Mouse (Mus musculus): ENCODE results near the gene Slc35a3. TPM values are rescaled to one million over a fixed set of nuclear protein-coding genes. Genes with fewer than 3 reads are reported as not detected.

The Slc35a3 gene
- polyA plus RNA-seq, 1 experiment from 2014 or later = 11.1 TPM

DNA sequence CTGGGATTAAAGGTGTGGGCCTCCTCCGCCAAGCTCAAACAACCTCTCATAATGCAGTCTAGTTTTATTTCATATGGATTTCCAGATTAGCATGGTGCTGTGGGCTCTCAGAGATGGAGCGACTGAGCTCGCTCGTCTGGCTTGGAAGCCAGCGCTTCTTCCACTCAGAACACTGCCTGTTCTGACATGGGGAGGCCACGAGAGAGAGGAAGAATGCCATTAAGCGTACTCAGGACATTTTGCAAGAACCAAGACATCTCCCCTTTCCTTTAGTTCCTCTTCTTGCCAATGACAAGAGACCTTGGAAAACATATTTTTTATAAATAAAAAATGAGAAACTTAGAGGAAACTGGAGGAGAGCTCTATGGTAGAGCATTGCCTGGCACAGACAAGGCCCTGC, 63.8 kb downstream of the Slc35a3 start:
- no peak for DNase-seq (ENCODE audit: low spot score)
- 93% methylated on average over 7 of the region's 7 CpGs for WGBS
- Histone ChIP-seq H3K4me3 (no peak overlapping the region), H3K36me3 (peaks cover 67% of the 10 kb centered on the region), H3K9me3 (replicated peaks) (no peaks in the 10 kb centered on the region), H3K4me1 (peaks cover 2% of the 10 kb centered on the region; the same call in 1 of the 2 replicates), H3K27ac (no peak overlapping the region), H3K27me3 (ENCODE audit: low read depth, poor library complexity, severe bottlenecking) (no peaks in the 10 kb centered on the region)

DNA sequence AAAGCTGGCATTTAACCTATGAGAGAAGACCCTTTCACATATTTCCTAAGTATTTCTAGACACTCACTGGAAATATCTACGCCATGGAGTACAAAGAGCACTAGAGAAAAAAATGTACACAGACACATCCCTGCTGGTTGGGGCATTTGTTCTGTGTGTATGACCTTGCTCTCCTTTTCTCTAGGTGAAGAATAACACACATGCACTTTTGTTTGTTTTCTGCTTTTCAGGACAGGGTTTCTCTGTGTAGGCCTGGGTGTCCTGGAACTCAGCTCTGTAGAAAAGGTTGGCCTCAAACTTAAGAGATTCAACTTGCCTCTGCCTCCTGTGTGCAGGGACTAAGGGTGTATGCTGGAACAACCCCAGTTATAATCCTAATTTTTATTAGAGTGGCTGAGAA, 66.2 kb downstream of the Slc35a3 start:
- no peak for DNase-seq (ENCODE audit: low spot score)
- WGBS = 96% methylated on average over 1 of the region's 1 CpGs

DNA sequence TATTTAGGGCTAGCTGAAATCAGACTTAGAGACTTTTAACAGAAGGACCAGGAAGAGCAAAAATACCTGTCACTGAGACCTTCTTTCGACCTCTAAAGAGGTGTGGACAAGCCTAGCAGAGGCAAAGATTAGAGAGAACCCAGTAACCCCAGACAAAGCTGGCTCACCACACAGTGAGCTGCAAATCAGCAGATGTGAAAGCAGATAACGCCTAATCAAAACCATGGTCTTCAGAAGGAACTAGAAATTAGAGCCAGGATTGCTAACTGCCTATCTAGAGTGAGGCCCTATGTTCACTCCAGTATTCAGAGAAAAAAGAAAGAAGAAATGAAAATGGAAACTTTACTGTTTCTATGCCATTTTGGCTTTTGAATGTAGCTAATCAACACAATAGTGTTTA, 70.3 kb downstream of the Slc35a3 start:
- Histone ChIP-seq H3K36me3 (peaks cover 97% of the 10 kb centered on the region), H3K4me1 (no peaks in the 10 kb centered on the region), H3K27me3 (ENCODE audit: low read depth, poor library complexity, severe bottlenecking) (no peaks in the 10 kb centered on the region), H3K9me3 (replicated peaks) (no peaks in the 10 kb centered on the region), H3K4me3 (no peak overlapping the region), H3K27ac (no peak overlapping the region)
- DNase-seq (ENCODE audit: low spot score) = no peak
- WGBS = 91% methylated on average over 2 of the region's 2 CpGs

More for the DNA sequence above, 66.2 kb downstream of the Slc35a3 start:
- Histone ChIP-seq H3K4me3 (no peak overlapping the region), H3K27me3 (ENCODE audit: low read depth, poor library complexity, severe bottlenecking) (no peaks in the 10 kb centered on the region), H3K4me1 (no peaks in the 10 kb centered on the region), H3K9me3 (replicated peaks) (no peaks in the 10 kb centered on the region), H3K27ac (no peak overlapping the region), H3K36me3 (peaks cover 88% of the 10 kb centered on the region)

DNA sequence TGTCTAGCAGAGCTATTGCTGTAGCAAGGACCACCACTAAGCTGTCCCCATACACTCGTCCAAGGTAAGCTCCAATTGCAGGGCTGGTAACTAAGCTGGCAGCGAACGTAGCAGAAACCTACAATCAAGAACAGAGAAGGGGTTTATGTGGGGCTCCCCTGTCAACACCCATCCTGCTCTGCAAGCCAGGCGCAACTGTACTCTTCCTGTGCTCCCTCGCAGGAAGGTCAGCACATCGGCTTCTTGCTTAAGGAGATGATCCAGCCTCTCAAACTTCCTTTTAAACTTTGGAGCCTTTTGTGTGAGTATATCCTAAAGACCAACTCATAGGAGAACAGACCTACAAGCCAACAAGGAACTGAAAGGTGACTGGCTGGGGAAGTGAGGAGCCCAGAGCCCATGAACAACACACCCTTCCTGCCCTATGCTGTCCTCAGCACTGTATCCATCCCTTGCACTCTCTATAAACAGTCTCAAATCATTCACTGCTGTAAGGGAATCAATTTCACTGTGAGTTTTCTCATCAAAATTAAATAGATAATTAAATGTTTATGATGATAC, 70.7 kb downstream of the Slc35a3 start:
- H3K27ac ChIP-seq = no peak overlapping the region
- no peaks in the 10 kb centered on the region for H3K27me3 ChIP-seq (ENCODE audit: low read depth, poor library complexity, severe bottlenecking)
- no peak for DNase-seq (ENCODE audit: low spot score)
- no peak overlapping the region for H3K4me3 ChIP-seq
- no peaks in the 10 kb centered on the region for H3K9me3 ChIP-seq (replicated peaks)
- peaks cover 97% of the 10 kb centered on the region for H3K36me3 ChIP-seq
- 94% methylated on average over 6 of the region's 6 CpGs for WGBS
- H3K4me1 ChIP-seq = no peaks in the 10 kb centered on the region

DNA sequence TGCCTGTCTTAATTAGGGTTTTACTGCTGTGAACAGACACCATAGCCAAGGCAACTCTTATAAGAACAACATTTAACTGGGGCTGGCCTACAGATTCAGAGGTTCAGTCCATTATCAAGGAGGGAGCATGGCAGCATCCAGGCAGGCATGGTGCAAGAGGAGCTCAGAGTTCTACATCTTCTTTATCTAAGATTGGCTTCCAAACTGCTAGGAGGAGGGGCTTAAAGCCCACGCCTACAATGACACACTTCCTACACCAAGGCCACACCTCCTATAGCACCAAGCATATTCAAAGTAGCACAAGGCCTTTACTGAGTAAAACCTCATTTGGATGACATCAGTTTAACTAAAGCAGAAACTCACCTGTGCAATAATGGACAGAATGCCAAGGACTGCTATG, 72.6 kb downstream of the Slc35a3 start:
- 88% methylated on average over 1 of the region's 1 CpGs for WGBS
- H3K36me3 ChIP-seq = peaks cover 97% of the 10 kb centered on the region
- no peak overlapping the region for H3K27ac ChIP-seq
- H3K27me3 ChIP-seq (ENCODE audit: low read depth, poor library complexity, severe bottlenecking) = no peaks in the 10 kb centered on the region
- H3K4me3 ChIP-seq = no peak overlapping the region
- H3K4me1 ChIP-seq = no peaks in the 10 kb centered on the region
- H3K9me3 ChIP-seq (replicated peaks) = no peaks in the 10 kb centered on the region
- DNase-seq (ENCODE audit: low spot score) = no peak

DNA sequence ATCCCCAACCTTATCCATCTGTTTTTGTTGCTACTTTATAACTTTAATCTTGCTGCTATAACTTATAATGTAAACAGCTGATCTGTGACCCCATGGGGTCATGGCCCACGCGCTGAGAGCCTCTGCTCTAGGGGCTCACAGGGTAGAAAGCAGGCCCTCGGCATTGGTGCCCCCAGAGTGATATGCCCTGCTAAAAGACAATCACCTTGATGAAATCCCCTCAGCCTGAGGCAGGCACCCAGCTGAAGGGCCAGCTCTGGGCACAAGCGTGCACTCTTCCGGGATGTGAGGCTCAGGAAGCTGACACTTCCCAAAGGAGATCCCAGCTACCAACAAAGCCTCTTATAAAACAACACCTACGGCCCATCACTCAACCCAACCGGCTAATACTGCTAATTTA, 74.1 kb downstream of the Slc35a3 start:
- no peak overlapping the region for H3K4me3 ChIP-seq
- DNase-seq (ENCODE audit: low spot score) = no peak
- no peaks in the 10 kb centered on the region for H3K4me1 ChIP-seq
- no peaks in the 10 kb centered on the region for H3K27me3 ChIP-seq (ENCODE audit: low read depth, poor library complexity, severe bottlenecking)
- 90% methylated on average over 7 of the region's 7 CpGs for WGBS
- peaks cover 97% of the 10 kb centered on the region for H3K36me3 ChIP-seq
- no peaks in the 10 kb centered on the region for H3K9me3 ChIP-seq (replicated peaks)
- no peak overlapping the region for H3K27ac ChIP-seq

DNA sequence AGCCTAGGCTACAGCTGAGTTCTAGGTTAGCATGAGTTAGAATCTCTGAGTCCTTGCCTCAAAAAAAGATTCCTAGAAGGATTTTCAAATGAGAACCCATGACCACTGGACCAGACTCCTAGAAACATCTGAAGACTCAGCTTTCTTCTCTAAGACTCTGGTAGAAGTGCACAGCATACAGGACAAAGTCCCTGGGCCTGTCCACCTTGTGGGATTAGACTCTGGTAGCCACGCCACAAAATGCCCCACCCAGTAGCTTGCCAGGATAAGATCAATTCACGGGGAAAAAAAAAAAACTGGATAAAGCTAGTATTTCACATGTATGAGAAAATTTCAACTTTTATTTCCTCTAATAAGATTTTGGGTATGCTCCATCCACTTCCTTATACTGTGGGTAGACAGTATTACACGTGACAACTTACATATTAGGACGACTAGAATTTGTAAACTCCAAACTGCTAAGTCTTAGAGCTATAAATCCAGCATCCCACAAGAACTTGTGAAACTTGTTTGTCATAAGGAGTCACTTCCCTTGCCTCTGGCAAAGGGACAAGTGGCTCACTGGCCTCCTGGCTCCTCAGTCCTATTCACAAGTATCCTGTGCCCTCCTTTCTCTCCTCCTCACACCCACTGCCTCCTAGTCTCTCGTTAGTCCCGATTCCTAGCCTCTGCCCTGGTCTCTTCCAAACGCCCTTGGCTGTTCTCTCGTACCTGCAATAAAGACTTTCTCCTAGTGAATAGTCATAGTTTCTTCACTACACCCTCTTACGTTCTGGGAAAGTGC, 74.7 kb downstream of the Slc35a3 start:
- 93% methylated on average over 9 of the region's 9 CpGs for WGBS
- Histone ChIP-seq H3K36me3 (peaks cover 98% of the 10 kb centered on the region), H3K27ac (no peak overlapping the region), H3K27me3 (ENCODE audit: low read depth, poor library complexity, severe bottlenecking) (no peaks in the 10 kb centered on the region), H3K9me3 (replicated peaks) (no peaks in the 10 kb centered on the region), H3K4me1 (no peaks in the 10 kb centered on the region), H3K4me3 (no peak overlapping the region)
- DNase-seq (ENCODE audit: low spot score) = no peak

DNA sequence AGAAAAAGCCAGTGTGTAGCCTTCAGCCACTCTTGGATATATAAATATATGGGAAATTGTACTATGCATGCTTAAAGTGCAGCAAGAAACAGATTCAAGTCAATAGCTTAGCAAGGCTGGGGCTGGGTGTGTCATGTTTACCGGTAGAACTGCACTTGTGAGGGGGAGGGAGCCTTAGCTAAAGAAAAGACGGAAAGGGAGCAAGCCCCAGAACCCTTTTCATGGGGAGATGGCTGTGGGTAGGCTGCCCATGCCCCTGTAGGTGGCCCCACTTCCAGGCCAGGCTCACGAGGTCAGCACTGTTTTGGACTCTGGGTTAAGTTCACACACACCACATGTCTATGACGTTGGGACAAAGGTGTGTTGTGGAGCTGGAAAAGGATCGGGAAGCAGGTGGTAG, 76.8 kb downstream of the Slc35a3 start:
- H3K9me3 ChIP-seq (replicated peaks) = no peaks in the 10 kb centered on the region
- H3K27me3 ChIP-seq (ENCODE audit: low read depth, poor library complexity, severe bottlenecking) = no peaks in the 10 kb centered on the region
- H3K27ac ChIP-seq = no peak overlapping the region
- H3K4me3 ChIP-seq = no peak overlapping the region
- WGBS = 76% methylated on average over 5 of the region's 5 CpGs
- DNase-seq (ENCODE audit: low spot score) = no peak
- no peaks in the 10 kb centered on the region for H3K4me1 ChIP-seq
- H3K36me3 ChIP-seq = peaks cover 100% of the 10 kb centered on the region

DNA sequence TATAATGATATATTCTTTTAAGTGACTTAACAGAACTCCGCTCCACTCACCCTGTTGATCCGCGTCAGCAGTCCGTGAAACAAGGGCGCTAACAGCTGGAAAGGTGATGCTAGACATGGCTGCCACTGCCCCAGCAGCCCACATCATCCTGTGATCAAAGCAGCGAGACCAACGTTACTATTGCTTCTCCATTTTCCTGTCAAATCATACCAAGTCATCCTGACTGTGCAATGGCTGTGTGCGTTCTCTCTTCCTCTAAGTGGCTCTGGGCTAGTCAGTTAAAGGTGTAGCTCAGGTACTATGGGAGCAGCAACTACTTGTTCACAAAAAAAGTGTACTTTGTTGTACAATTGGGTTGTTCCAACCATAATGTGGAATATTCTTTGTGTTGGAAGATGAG, 77.8 kb downstream of the Slc35a3 start:
- H3K36me3 ChIP-seq = peaks cover 98% of the 10 kb centered on the region

DNA sequence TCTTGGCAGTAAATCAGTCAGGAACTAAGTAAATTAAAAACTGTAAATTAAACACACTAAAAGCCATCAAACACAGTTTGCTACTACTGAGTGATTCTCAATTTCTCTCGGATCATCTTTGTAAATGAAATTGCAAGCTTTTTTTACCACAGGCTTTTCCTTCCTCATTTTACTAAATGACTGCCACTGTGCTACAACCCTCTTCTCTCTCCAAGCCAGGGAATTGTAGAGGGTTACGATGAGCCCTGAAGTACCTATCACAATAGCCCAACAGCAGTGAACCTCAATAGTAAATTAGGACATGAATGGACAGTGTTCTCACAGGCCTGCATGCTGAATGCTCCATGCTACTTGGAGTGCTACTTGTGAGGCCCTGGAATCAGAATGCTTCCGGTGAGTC, 78.5 kb downstream of the Slc35a3 start:
- no peaks in the 10 kb centered on the region for H3K27me3 ChIP-seq (ENCODE audit: low read depth, poor library complexity, severe bottlenecking)
- DNase-seq (ENCODE audit: low spot score) = no peak
- H3K9me3 ChIP-seq (replicated peaks) = no peaks in the 10 kb centered on the region
- H3K4me1 ChIP-seq = no peaks in the 10 kb centered on the region
- peaks cover 96% of the 10 kb centered on the region for H3K36me3 ChIP-seq
- WGBS = 93% methylated on average over 3 of the region's 3 CpGs
- H3K4me3 ChIP-seq = no peak overlapping the region
- H3K27ac ChIP-seq = no peak overlapping the region

More for the DNA sequence above, 77.8 kb downstream of the Slc35a3 start:
- DNase-seq (ENCODE audit: low spot score) = no peak
- Histone ChIP-seq H3K9me3 (replicated peaks) (no peaks in the 10 kb centered on the region), H3K27me3 (ENCODE audit: low read depth, poor library complexity, severe bottlenecking) (no peaks in the 10 kb centered on the region), H3K4me1 (no peaks in the 10 kb centered on the region), H3K4me3 (no peak overlapping the region), H3K27ac (no peak overlapping the region)
- 95% methylated on average over 8 of the region's 8 CpGs for WGBS

DNA sequence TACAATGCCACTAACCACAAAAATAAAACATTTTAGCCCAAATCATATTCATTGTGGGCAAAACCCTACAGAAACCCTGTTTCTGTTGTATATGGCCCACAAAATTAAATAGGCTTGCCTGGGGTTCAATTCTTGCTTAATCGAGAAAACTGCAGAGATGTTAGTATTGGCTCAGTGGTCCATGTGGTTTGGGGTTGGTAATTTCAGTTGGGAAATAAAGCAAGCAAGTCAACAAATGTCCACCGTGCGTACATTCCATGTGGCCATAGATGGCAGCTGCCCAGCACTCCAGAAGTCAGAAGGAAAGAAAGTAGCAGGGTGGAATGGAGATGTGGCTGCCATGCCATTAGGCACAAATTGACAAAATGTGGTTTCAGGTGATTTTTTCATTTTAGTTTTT, 79.7 kb downstream of the Slc35a3 start:
- 92% methylated on average over 3 of the region's 3 CpGs for WGBS
- no peak for DNase-seq (ENCODE audit: low spot score)
- Histone ChIP-seq H3K9me3 (replicated peaks) (no peaks in the 10 kb centered on the region), H3K27ac (no peak overlapping the region), H3K36me3 (peaks cover 94% of the 10 kb centered on the region), H3K4me1 (no peaks in the 10 kb centered on the region), H3K4me3 (no peak overlapping the region), H3K27me3 (ENCODE audit: low read depth, poor library complexity, severe bottlenecking) (no peaks in the 10 kb centered on the region)

DNA sequence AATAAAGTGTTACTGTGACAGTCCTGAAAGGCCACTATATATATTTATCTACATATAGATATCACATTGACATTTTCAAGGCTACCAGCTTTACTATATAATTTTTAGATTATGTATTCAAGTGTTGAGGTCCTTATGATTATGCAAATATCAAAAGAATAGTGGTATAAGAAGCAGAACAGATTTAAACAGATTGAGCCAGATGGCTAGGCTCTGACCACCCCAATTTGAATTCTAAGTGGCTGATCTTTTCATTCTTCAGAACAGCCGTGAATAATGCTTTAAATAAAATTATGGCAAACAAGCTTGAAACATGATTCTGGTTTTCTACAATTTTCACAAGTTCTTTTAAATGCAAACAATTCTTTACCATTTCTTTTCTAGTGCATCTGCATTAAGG, 81.2 kb downstream of the Slc35a3 start:
- no peaks in the 10 kb centered on the region for H3K27me3 ChIP-seq (ENCODE audit: low read depth, poor library complexity, severe bottlenecking)
- no peaks in the 10 kb centered on the region for H3K4me1 ChIP-seq
- no peak overlapping the region for H3K4me3 ChIP-seq
- no peaks in the 10 kb centered on the region for H3K9me3 ChIP-seq (replicated peaks)
- no peak overlapping the region for H3K27ac ChIP-seq
- peaks cover 92% of the 10 kb centered on the region for H3K36me3 ChIP-seq
- 91% methylated on average over 1 of the region's 1 CpGs for WGBS
- no peak for DNase-seq (ENCODE audit: low spot score)

DNA sequence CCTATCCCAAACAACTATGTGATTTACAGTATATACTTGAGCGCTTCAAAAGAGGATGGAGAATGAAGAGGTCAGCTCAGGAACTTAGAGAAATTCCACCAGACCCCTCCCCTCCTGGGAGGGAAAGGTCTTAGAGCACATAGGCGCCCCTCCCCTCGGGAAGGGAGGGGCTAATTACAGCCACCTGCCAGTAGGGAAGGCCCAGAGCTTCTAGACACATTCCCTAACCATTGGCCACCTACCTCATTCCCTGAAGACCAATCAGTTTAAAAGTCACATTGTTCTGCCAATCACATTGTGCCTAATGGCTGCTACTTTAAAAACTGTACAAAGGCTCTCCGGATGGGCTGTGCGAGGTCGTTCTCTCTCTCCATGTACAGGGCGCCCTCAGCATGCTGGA, 90.0 kb downstream of the Slc35a3 start:
- WGBS = 91% methylated on average over 7 of the region's 7 CpGs
- no peaks in the 10 kb centered on the region for H3K4me1 ChIP-seq
- H3K9me3 ChIP-seq (replicated peaks) = no peaks in the 10 kb centered on the region
- DNase-seq (ENCODE audit: low spot score) = no peak
- H3K4me3 ChIP-seq = no peak overlapping the region
- peaks cover 67% of the 10 kb centered on the region for H3K36me3 ChIP-seq
- no peak overlapping the region for H3K27ac ChIP-seq
- H3K27me3 ChIP-seq (ENCODE audit: low read depth, poor library complexity, severe bottlenecking) = no peaks in the 10 kb centered on the region

Data from limb, embryonic 10.5 days (tissue).